Mouse (Mus musculus): Measurements from ENCODE around the gene Pfdn4.

Gene Pfdn4

GRCm38 (mm10) chr2:170498011-170498410 is 1.8 kb downstream of the Pfdn4 start:
- DNase-seq, result no peak

- DNase-seq, result no peak
Observed at GRCm38 (mm10) chr2:170503343-170503742, 7.1 kb downstream of the Pfdn4 start.

- no peak for DNase-seq
Observed at GRCm38 (mm10) chr2:170503983-170504382, 7.8 kb downstream of the Pfdn4 start.

GRCm38 (mm10) chr2:170507734-170508133 is 11.5 kb downstream of the Pfdn4 start:
- DNase-seq, result peak; percentile 82 to 85

DNA sequence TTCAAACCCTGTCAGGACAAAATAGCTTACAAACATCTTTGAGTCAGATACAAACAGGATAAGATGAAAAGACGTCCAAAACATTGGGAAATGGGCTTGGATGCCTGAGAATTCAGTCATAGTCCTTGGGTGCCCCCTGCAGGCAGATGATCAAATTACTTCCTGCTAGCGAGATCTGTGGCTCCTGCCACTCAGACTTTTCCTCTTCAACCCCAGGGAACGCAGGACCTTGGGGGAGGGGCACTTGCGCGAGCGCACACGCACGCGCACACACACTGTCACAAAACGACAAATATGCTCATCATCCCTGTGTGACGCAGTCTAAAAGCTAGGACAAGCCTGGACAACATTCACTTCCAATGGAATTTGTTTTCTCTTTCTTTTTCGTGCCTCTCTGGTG is 12.6 kb downstream of the Pfdn4 start:
- peak; percentile 85 to 88 for DNase-seq

- peak; percentile 92 to 94 for DNase-seq
Observed at GRCm38 (mm10) chr2:170511073-170511891, 15.1 kb downstream of the Pfdn4 start.

DNA sequence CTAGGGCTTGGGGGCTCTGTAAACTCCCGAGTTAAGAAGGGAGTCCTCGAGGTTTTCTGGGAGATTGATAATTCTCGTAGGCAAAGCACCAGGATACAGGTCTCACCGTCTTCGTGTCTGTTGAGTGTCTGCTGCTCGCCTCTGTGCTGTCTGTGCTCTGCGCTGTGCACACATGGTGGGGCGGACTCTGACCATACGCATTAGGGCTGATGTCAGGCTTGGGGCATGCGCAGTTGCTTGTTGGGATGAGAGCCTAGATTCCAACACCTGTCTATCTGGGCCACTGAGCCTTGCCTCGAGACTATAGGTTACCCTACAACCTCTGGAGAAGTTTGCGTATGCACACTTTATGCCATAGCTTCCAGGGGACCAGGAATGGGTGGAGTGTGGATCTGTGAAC is 17.5 kb downstream of the Pfdn4 start:
- DNase-seq, result no peak

DNA sequence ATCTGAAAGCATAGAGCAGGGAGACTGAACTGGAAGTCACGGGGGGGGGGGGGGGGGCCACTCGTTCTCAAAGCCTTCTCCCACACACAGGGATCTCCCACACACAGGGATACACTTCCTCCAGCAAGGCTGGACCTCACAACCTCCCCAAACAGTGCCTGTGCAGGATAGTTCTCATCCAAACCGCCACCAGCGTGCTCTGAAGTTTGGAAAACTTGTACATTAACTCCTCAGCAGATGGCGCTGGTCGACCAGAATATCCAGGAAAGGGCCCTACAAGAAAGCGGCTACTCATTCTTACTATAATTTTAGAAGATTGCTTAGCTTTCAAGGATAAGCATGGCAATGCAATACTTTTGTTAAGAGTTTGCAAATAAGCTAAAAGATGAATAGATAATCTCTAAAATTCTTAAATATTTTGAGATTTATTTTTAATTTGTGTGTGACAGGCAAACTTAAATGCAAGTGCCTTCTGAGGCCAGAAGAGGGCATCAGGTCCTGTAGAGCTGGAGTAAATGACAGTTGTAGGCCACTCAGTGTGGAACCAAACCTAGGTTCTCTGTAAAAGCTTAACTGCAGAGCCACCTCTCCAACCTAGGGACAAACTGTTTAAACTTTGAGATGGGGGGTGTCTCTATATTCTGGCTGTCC is 24.2 kb downstream of the Pfdn4 start:
- DNase-seq, result peak; percentile 21 to 26

DNA sequence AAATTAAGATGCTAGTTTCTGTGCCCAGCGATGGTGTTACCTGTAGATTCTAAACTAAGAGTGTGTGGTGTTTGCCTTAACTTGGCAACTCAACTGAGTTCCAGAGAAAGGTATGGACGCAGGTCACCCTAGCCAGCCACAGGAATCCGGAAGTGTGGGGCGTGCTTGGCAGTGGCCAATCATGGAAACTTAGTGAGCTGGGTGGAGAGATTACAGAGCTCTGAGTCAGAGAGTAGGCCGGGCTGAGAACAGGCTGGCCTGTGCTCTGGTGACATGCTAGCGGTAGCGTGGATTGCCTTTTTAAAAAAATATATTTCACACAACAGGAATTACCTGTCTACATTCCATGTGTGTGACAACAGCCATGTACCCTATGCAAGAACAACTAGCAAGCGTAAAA is 30.3 kb downstream of the Pfdn4 start:
- no peak for DNase-seq

GRCm38 (mm10) chr2:170528061-170528460 is 31.8 kb downstream of the Pfdn4 start:
- DNase-seq, result no peak

- DNase-seq, result no peak
Observed at GRCm38 (mm10) chr2:170529766-170530165, 33.5 kb downstream of the Pfdn4 start.

GRCm38 (mm10) chr2:170530256-170530655 is 34.0 kb downstream of the Pfdn4 start:
- DNase-seq, result no peak

- DNase-seq, result no peak
Observed at GRCm38 (mm10) chr2:170534116-170534802, 38.0 kb downstream of the Pfdn4 start.

DNA sequence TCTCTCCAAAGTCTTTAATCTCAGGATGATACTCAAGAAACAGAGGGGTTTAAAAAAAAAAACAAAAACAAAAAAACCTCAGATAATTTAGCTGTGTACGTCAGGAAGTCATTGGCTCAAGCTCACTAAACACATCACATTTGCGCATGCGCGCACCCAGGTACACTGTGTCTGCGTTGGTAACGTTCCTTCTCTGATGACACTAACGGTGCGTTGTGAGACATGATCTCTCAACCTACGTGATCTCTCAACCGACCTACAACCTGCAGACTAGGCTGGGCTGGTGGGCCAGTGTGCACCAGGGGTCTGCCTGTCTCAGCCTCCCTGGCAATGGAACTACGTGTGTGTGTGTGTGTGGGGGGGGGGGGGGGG is 38.6 kb downstream of the Pfdn4 start:
- DNase-seq, result no peak

DNA sequence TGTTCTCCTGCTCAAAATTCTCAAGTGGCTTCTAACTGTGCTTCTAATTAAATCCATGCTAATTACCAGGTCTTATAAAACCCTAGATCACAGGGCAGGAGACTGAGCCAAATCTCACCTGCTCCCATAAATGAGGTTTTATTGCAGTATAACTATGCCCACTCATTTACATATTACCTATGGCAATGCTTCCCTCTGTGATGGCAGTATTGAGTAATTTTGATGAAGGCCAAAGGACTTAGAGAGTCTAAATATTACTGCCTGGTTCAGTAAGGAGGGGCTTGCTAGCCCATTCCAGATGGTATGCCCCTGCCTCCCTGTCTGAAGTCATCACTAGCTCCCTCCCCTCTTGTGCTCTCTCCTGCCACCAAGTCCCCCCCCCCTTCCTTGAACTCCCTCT is 39.6 kb downstream of the Pfdn4 start:
- DNase-seq, result no peak

DNA sequence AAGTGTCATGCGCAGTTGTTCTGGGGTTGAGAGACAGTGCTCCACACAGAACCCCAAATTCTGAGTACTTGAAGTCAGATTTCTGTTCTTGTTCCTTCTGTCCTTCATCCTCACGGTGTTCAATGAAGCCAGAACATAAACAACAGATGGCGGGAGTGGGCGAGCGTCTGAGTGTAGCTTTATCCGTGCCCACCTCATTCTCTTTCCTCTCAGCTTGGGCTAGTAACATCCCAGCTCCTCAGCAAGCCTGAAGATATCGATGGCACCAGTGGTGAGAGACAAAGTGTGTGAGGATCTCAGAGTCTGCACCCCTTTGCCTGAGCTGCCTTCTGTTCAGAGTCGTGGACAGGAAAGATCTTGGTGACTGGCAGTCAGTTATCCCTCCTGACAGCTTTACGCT is 43.0 kb downstream of the Pfdn4 start:
- no peak for DNase-seq

GRCm38 (mm10) chr2:170543625-170544024 is 47.4 kb downstream of the Pfdn4 start:
- no peak for DNase-seq

DNA sequence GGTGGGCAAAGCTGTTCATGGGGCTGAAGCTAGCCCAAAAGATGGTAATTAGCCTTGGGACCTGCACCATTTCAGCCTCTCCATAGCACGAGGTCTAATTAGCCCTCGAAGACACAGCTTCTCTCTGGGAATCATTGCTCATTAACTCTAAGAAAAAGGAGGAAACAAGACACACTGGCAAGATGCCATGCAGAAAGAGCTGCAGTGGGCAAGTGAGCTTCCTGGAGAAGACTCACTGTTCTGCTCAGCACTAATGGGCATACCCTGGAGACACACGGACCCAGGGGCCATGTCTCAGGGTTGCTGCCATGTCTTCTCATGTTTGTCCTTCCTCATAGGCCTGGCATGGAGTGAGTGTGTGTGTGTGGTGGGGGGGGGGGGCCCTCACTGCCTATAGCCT is 47.9 kb downstream of the Pfdn4 start:
- DNase-seq, result no peak

DNA sequence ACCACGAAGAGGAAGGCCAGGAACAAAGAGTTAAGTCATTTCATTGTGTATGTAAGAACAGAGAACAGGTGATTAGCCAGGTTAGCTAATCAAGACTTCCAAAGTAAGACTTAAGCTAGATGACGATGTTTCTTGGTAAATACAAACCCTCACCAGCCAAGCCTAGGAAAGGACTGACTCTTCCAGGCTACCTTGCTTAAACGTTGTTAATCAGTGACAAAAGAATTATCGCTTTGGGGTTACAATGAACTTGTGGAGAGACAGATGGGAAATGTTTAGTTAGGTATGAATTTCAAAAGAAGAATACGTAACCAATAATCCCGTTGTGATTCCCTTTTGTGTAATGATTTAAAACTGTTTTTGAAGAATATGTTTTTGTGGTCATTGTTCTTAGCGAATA is 48.7 kb downstream of the Pfdn4 start:
- no peak for DNase-seq

DNA sequence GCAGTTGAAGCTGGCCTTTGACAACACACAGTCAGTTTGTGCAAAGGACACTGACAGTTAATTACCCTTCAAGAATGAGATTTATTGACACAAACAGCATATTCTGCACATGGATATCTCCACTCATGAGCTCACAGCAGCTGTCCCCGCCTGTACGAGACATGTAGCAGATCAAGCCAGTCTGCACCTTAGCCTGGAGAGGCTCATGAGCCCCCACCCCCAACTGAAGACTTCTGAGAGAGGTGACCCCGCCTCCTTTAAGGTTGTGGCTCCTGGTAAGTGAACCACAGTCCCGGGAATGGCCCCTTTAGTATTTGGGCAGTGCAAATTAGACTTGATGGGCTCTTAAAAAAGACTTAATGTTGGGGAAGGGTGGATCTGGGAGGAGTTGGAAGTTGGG is 49.5 kb downstream of the Pfdn4 start:
- DNase-seq, result no peak

- DNase-seq, result no peak
Observed at GRCm38 (mm10) chr2:170547526-170547925, 51.3 kb downstream of the Pfdn4 start.

DNA sequence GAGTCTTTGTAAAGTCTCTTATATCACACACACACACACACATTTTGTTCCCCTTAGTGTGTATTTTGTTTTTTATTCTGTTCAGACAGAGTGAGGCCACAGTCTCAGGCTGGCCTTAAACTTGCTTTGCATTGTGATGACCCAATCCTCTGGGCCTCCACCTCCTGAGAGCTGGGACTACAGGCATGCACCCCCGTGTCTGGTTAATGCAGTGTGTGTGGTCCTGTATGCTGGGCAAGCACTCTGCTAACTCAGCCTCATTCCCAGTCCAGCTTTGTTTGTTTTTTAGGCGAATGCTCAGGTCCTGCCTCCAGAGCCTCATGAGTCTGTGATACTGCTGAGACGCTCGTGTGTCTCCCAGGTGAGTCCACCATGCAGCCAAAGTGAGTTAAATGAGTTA is 51.8 kb downstream of the Pfdn4 start:
- no peak for DNase-seq

DNA sequence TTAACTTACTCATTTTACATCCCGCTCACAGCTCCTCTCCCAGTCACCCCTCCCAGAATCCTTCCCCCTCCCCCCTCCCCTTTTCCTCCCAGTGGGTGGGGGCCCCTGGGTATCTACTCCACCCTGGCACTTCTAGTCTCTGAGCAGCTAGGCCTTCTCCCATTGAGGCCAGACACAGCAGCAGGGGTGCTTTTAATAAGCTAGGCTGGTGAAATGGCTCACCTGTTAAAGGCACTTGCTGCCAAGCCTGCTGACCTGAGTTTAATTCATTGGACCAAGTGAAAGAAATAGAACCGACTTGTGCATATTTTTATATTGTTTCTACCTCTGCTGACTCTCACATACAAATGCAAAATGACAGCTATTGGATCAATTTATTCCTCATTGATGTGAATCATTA is 52.9 kb downstream of the Pfdn4 start:
- DNase-seq, result no peak

DNA sequence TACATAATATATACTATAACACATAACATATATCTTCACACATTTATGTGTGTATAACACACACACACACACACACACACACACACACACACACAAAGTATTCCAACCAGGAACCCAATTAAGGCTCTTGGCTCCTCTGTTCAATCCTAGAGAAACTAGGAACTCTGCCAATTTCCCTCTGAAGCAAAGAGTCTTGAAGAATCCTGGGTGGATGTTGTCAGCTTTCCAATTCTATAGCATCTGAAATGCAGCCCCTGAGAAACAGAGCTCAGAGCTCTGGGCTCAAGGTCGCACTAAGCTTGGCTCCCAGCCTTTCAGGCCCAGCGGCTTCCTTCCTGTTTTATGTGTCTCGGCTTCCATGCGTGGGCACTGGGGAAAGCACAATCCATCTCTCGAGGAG is 54.0 kb downstream of the Pfdn4 start:
- no peak for DNase-seq

Data from B cell, adult 2 months (primary cell).